Mouse (Mus musculus): Measurements from ENCODE around the gene Snrk.

Snrk gene

DNA sequence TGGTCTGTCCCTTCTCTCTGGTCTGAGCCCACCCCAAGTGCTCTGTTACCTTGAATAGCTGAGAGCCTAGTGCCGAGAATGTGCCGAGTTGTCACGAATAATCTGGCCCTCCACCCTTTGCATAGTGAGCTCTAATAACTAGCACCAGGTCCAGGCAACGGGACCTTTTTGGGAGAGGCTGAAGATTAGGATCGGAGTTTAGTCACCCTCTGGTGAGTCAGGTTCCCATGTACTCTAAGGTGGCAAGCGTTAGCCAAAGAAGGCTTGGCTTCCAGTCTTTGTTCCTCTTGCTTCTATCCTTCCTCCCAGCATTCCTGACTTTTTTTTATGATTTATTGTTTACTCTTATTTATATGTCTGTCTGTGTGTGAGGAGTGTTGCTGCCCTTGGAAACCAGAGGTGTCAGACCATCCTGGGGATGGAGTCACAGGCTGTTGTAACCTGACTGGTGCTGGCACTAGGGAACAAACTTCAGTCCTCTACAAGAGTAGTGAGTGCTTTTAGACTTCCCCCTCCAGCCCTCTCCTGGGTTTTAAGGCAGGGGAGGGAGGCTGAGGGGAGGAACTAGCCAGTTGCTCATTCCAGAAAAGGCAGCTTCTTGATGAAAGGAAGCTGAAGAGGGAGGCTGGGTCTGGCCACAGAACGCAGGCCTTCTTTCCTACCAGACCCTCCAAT is 9.2 kb upstream of the Snrk start:
- in situ Hi-C loops (cut with MboI, MseI) = no loop called here

DNA sequence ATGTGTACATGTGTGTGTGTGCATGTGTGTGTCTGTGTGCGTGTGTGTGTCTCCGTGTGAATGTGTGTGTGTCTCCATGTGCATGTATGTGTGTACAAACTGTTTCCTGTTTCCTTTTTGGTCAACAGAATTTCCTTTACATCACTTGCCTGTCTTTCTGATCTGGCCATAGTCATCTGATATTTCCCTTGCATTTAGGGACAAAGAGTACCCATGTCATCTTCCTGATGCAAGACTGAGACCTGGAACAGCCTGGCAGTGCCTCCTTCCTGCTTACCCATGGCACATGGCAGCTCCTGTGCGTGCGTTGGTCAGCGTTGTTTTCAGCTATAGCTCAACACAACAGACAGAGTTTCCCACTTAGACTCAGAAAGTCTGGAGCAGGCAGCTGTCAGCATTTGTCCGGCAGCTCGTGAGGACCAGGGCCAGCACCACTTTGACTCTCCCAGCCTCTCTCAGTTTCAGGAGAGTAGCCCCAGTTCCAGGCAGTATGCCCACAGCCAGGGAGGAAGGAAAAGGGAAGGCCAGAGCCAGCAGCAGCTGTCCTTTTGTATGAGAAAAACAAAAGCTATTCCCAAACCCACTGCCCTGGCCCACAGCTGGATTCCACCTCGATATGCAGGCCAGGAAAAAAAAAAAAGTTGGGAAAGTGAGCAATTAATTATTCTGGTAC is 7.4 kb upstream of the Snrk start:
- in situ Hi-C loops (cut with MboI, MseI) = no loop called here

DNA sequence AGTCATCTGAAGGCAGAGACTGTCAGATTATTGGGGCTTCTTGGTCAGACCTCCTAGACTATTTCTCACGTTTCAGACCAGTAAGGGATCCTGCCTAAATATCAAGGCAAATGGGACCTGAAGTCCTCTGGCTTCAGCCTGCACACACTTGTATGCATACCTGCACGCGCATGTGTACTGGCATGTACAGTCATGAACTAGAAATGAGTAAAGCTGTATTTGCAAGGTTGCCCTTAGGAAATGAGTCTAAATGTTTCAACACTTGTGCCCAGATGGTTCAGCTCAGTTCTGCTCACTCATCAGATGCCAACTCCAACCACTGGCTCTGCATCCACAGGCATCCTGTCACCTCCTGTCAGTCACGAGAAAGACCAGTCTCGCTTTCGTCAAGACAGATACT is 6.6 kb upstream of the Snrk start:
- in situ Hi-C loops (cut with MboI, MseI) = no loop called here

DNA sequence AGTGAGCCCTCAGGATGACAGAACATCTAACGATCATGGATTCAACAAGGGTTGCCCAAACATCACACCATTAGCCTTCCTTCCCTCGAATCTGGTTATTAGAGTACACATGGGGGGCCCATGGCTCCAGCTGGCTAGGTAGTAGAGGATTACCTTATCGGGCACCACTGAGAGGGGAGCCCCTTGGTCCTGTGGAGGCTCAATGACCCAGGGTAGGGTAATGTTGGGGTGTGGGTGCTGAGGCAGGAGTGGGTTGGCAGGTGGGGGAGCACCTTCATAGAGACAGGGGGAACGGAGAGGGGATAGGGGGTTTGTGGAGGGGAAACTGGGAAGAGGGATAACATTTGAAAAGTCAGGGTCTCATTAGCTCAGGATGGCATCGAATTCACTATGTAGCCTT is 6.1 kb upstream of the Snrk start:
- in situ Hi-C loops (cut with MboI, MseI) = no loop called here

DNA sequence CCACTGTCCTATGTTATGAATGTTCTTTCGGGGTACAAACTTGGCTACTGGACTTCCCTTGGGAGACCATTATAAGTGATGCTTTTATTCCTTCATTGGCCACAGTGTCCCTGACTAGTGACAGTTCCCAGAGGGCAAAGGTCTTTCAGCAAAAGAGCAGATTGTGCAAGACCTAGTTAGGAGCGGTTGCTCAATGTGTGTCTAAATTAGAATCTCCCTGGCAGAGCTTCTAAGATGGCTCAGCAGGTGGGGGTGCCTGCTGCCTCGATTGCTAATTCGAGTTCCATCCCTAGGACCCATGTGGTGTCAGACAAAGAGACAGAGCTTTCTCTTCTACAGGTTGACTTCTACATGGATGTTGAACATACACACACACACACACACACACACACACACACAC is 1.5 kb upstream of the Snrk start:
- in situ Hi-C loops (cut with MboI, MseI) = loop anchor here in 1 of 2 experiments (5.0 kb wide), 1 partner anchor 72 kb away; no protein-coding TSS in a partner anchor

DNA sequence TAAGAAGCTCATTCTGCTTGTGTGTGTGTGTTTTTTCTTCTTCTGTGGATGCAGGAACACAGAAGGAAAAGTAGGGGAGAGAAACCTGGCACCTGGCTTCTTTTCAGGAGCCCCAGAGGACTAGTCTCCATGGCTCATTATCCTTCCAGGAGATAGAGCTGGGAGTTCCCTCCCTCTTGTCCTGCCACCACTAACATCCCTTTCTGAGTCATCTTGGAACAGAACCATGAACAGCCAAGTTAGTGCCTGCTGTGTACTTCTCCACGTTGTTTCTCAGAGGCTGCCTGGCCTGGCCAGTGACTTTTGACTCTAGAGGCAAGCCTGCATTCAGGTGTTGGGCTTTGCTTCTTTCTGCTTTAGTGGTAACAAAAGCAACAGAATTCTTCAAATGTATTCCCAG is 707 bp upstream of the Snrk start:
- in situ Hi-C loops (cut with MboI, MseI) = loop anchor here in 1 of 2 experiments (5.0 kb wide), 1 partner anchor 71 kb away; no protein-coding TSS in a partner anchor

DNA sequence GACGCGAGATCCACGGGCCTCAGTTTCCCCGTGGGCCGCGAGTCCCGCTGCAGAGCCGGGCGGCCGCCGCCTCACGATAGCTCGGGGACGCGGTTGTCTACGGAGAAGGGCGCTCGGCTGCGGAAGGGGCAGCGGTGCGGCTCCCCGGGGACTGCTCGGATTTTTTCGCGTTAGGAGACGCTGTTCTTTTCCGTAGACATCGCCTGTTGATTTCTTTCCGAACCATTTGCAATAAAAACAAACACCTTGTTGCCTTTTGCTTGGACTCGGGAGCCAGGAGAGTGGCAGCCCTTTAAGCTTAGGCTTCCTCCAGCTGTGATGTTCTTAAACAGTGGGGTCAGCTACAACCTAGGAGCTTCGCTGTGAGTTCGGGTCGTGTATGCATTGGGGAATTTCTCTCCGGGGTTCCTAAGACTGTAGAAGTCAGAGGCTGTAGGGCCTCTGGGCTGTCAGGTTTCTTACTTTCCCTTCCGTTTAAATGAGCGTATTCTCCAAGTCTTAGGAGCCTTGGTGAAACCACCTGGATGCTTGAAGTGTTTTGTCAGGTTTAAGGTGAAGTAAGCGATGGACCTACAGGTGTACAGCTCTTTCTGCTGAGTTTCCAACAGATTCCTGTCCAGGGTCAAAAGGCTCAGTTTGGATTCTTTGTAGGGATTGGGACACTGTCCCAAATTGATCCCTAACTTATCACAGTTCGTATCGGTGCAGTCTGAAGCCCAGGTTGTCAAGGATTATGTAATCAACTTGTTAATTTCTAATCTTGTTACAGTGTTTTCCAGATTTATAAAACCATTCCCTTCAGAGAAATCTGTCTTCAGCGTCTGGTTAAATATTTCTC is 845 bp downstream of the Snrk start:
- in situ Hi-C loops (cut with MboI, MseI) = loop anchor here in 1 of 2 experiments (5.0 kb wide), 1 partner anchor 69 kb away; no protein-coding TSS in a partner anchor

DNA sequence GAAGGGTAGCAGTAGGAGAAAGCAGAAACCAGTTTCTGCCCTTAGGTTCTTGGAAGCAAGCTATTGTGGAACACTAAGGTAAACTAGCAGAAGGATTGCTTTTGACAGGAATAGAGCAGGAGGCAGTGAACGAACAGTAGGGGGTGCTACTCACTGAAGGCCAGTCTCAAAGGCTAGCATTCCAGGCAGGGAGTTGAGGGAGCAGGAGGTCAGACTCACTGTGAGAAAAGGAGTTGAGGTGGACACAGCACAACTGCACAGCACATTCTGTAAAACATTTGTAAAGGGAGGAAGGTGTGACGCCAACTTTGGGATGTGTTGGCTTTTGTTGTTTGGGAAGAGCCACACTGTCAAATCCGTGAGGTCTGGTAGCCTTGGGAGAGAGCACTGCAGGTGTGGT is 3.0 kb downstream of the Snrk start:
- in situ Hi-C loops (cut with MboI, MseI) = no loop called here

DNA sequence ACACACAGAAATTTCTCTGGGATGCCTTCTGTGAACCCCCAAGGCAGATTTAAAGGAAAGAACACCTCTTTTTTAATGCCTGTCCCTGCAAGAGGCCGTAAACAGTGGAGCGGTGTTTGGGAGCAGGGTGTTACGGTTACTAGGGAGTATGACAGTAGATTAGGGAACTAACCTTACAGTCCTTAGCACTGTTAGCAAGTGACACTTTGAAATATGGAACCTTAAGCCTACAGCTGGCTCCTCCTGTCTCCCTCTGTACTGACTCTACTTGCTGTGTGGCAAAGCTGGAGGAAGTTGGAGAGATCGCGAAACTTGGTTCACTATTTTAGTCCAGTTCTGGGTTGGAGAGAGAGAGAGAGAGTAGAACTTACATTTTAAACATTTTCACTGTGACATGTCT is 5.0 kb downstream of the Snrk start:
- in situ Hi-C loops (cut with MboI, MseI) = no loop called here

DNA sequence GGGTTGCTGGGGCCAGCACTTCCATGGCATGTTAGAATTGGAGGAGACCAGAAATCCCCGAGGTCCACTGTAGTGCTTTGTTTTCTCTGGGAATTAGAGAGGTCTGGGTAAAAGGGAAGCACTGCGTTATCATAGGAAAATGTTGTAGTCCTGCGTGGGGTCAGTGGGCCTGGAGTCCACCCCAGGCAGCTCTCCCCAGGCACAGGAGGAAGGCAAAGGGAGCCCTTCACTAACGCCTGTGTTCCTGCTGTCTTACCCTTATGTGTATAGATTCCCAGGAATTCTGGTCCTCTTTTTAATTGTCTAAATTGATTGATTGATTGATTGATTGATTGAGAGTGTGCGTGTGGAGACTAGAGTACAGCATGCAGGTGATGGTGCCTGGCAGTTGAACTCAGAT is 6.1 kb downstream of the Snrk start:
- in situ Hi-C loops (cut with MboI, MseI) = no loop called here

DNA sequence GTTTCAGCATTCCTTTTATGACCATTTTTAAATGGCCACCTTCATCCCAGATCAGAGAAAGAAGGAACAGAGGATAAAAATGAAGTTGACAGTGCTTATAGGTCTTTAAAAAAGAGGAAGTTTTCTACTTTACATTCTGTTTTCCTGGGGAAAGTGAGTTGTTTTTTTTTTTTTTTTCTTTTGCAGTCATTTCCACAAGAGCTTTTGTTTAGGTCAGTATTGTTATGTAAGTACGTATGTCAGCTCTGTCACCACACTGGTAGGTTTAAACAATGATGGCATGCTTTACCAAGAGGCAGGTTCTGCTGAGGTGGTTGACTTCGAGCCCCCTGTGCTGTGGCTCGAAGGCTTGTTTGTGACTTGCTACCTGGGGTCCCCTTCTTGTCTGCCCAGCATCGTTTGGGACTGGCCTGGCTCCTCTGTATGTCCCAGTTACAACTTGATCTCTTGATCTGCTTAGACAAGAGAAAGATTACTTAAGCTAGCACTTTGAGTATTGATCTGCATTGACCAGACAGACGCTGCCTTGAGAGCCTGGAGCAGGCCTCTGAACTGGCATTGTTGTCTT is 8.7 kb downstream of the Snrk start:
- in situ Hi-C loops (cut with MboI, MseI) = no loop called here

DNA sequence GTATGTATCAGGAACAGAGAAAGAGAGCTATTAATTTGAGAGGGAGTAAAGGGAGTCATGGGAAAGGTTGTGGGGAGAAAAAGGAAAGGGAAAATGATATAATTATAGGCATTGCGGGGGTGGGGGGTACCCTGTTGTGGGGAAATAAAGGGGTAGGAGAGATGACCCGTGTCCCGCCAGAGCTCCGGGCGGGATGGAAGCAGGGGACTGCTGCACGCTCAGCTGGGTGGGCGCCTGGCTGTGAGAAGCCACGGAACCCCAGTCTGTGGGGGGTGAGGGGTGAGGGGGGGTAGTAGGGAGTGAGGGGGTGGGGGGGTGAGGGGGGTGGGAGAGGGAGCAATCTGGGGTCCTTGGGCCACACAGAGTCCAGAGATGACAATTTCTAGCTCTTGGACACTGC is 9.7 kb downstream of the Snrk start:
- in situ Hi-C loops (cut with MboI, MseI) = no loop called here

DNA sequence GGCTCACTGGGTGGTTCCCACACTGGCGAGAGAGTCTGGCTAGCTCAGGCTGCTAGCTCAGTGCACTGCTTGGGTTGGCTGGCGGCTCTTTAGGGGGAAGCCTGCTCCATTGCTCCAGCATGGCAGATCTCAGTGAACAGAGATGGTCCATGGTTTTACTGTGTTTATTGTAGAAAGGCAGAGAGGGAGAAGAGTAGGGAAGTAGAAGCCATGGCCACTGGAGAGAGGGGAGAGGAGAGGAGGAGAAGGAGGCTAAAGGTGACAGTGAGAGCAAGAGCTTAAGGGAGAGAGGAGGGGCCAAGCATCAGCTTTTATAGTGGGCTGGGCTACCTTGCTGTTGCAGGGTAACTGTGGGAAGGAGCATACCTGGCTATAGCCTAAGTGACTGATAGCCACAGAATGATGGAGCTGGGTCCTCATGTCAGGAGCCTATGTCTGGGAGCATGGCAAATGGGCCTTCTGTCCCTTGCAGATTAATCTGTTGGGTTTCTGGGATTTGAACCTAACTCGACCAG is 10.3 kb downstream of the Snrk start:
- in situ Hi-C loops (cut with MboI, MseI) = no loop called here

DNA sequence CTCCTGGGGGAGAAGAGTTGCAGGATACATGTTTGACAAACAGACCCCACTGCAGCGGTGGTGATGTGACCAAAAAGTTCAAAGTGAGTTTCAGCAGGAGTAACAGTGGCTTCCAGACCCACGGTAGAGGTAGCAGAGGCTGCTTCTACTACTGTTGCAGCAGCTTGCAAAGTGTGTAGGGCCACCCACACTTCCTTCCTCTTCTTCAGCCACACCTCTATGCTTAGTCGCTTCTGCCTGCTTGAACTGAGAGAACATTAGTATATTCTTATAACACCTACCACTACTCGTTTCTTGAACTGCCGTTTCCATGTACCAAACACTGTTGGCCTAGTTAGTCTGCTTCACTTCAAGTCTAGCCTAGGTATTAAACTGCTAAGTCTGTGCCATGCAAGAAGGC is 11.6 kb downstream of the Snrk start:
- in situ Hi-C loops (cut with MboI, MseI) = no loop called here

DNA sequence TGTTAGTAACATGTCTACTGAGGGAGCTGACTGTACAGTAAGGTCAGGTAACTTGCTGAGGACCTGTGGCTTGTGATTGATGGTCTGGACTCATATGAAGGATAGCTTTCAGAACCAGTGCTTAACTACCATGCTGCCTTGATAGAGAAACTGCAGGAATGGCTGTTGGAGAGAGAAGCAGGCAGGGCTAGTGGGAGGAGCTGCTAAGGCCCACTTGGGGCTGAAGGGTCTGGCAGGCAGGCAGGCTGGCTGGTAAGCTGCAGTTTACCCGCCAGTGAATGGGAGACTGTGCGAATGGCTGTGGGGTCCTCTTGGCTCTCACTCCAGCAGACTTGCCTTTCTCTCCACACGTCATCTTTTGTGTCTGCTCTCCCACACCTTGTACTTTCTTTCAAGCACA is 13.6 kb downstream of the Snrk start:
- in situ Hi-C loops (cut with MboI, MseI) = no loop called here

DNA sequence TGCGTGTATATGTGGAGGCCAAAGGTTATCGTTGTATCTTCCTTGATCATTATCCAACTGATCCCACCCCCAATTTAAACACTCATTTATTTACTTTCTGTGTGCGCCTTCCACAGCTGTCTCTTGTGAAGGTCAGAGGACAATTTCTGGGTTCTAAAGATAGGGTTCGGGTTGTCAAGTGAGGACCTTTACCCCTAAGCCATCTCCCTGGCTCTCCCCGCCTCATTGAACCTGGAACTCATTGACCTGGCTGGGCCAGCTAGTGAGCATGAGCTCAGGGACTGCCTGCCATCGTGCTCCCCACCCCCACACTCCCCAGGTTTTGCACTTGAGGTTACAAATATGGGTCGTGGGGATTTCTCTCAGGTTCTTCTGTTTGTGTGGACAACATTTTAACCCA is 15.1 kb downstream of the Snrk start:
- in situ Hi-C loops (cut with MboI, MseI) = no loop called here

DNA sequence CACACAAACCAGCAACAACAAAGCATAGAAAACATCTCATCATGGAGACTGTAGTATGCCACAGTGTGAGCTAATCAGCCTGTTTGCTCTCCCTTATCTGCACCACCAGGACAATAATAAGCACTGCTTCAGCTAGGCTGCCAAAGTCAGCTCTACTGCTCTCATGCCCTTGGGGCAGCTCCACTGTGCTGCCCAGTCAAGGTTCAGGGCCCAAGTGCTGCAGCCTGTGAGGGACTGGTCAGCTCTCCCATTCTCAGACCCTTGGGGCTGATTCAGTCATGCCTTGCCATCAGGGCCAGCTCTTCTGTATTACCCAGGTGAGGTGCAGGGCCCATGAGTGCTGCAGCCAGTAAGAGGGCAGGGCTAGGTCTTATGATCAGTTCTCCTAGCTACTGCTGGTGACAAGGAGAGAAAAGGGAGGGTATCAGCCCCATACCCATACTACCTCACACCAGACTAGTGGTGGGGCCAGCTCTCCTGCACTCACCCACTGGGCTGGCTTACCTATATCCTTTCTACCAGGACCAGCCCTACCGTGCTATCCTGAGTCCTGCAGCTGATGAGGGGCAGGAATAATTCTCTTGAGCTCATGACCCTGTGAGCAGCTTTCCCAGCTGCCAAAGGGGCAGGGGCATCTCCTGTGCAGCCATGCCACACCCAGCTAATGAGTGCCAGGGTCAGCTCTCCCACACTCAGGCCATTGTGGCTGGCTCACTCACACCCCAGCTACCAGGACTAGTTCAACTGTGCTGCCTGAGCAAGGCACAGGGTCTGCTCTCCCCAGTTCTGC is 18.2 kb downstream of the Snrk start:
- in situ Hi-C loops (cut with MboI, MseI) = loop anchor here in 1 of 2 experiments (5.0 kb wide), 1 partner anchor 667 kb away; no protein-coding TSS in a partner anchor

DNA sequence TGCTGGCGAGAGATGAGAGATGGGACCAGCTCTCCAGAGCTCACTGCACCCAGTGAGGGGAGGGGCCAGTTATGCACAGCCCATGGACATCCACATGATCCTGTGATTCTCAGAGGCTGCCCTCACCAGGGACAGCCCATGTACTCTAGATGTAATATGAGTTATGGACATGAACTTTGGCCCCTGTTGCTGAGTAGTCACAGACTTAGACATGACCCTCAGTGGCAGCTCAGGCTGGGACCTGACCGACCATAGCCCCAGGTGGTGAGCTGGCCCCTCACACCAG is 18.8 kb downstream of the Snrk start:
- in situ Hi-C loops (cut with MboI, MseI) = loop anchor here in 1 of 2 experiments (5.0 kb wide), 1 partner anchor 666 kb away; no protein-coding TSS in a partner anchor

DNA sequence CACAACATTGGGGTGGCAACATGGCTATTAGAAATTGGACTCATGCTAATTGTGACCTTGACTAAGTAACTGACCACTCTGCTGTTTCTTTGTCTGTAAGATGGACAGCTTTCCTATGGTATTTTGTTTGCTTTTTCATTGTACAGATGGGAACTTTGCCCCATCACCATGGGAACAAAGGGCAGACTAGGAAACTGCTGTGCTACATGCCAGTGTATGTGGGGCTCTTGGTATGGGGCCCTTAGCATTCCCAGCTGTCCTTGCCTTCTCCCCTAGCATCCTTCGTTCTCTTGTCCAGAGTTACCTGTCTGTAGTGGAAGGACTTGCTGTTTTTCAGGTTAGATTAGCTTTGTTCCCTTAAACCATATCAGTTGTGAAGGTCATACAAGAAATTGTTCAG is 20.9 kb downstream of the Snrk start:
- in situ Hi-C loops (cut with MboI, MseI) = loop anchor here in 1 of 2 experiments (5.0 kb wide), 1 partner anchor 664 kb away; no protein-coding TSS in a partner anchor

DNA sequence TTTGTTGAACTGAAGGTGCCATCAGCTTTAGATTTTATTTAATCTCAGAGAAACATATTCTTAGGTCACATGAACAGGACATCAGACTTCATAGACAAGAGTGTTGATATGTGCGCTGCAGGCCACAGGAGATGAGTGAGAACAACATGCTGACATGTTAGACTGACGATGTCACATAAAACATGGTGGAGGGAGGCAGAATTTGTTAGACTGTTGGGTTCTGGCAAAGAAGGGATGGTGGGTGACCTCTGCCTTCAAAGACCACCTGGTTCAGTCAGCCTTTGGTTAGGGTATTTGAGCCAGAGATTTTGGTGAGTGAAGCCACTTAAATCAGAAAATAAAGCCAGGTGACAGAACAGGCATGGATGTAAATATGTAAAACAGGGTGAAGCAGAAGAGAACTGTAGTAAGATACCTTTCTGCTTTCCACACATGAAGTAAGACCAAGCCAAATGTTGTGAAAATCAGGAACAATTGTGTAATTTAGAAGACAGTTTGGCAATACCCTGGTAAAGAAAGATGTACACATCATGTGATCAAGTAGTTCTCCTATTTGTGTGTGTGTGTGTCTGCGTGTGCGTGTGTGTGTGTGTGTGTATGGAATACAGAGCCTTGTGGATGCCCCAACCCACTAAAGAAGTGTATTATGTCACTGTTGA is 21.4 kb downstream of the Snrk start:
- in situ Hi-C loops (cut with MboI, MseI) = loop anchor here in 1 of 2 experiments (5.0 kb wide), 1 partner anchor 664 kb away; no protein-coding TSS in a partner anchor

Measured in T-helper 17 cell (primary cell).